Mouse (Mus musculus) gastrocnemius, postnatal 4 days (tissue): ENCODE data around the gene Pskh1. TPM values are rescaled to one million over a fixed set of nuclear protein-coding genes. Genes with fewer than 3 reads are reported as not detected.
A peak's percentile ranks its signal among the peaks of the same experiment; 100 is the strongest.

Experiments
- DNase-seq, 2 experiments: peaks; one replicate each; pipeline ENCODE4 v3.0.0; 2021 to 2022; ENCODE audit warnings: low spot score in 2 of 2, mixed read lengths in 2 of 2
- microRNA-seq: library from miRNA; unstranded; fragments of <30 nt; microRNA quantifications from one replicate; pipeline ENCODE4 v1.2.0, GENCODE M21; 2021
- total RNA-seq, 2 experiments: library from RNA; stranded (reverse); gene quantifications; 2 replicates each; pipeline ENCODE4 v1.2.3; 2021

The Pskh1 gene
- total RNA-seq, 2 experiments from 2014 or later, result 24.7 to 25.0 TPM

DNA sequence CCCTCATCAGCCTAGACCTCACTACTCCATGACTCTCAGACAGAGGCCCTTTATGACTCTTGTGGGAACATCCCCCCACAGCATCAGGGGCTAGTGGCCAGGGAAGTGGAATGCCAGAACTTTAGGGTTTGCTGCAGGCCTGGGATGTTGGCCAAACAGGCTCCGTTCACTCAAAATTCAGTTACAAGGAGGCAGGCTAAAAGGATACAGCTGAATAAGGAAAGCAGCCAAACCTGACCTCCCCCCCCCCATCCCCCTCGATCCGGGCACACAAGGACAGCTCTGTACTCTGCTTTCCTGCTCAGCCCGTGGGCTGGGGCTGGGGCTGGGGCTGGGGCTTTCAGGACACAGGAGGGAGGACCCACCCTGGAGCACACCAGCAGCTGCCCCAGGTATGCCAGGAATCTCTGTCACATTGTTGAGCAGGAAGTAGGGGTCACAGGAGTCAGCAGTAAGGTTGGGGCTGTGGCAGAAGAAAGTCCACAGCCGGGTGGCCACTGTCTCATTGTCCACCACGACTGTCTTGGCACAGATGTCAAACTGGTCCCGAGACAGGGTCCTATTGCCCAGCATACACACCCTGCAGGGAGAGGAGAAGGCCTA is 50.9 kb downstream of the Pskh1 start:
- peak in 1 of 2 experiments; percentile 70 for DNase-seq

DNA sequence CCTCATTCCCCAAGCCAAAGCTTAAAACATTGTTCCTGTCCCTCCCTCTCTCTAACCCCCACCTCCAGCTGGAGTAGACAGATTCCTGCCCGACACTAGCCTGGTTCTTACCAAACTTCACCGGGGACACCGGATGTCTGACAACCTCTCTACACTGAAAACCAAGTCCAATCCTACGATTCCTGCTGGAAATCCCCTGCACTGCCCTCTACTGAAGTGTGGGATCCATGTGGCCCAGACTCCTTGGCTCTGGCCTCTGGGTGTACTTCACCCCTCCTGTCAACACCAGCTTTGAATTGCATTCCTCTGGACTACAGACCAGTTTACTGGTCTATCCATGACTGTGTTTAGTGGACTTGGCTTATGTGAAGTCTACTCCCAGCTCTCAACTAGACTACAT is 56.3 kb downstream of the Pskh1 start:
- no peak for DNase-seq

DNA sequence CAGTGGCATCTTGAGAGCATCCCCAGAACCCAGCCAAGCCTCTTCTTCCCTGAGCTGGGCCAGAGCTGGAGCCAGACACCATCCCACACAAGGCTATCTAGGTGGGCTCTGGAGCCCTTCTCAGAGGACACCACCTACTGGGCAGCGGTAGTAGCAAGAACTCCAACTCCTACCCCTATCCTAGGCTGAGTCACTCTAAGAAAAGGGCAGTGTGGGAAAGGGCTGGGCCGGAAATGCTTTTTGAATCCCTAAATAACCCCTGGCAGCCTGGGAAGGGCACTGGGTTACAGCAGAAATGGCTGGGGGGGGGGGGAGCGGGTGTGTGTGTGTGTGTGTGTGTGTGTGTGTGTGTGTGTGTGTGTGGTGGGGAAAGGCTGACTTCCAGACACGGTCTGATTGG is 57.6 kb downstream of the Pskh1 start:
- no peak for DNase-seq

DNA sequence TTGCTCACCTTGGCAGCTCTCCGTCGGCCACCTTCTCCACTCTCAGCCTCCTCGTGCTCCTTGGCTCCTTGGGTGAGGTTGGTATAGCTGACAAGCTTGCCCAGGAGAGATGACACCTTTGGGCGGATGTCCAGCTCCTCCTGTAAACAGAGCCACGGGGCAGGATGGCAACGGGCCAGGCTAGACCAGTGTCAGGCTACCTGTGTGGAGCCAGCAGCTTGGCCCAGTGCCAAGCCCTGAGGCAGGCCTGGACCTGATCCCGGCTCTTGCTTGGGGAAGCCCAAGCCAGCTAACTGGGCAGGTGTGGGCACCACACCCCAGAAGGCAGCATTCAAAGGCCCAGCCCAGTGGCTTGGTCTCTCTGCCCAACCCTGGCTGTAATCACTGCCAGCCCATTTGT is 59.1 kb downstream of the Pskh1 start:
- no peak for DNase-seq

DNA sequence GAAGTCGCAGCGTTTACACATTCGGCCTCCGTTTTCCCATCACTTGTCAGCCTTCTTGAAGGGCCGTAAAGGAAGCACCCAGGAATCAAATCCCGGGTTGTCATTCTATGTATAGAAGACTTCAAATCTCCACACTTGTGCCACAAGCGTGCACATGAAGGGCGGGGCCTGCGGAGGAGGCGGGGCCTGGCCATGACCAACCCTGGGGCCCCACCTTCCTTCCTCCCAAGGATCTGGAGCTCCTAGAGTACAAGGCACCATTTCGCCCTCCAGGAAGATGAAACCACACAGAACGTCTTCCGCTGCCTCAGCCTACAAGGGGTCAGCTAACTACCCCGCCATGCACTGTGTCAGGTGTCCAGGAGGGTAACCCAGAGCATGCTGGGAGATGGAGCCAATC is 60.9 kb downstream of the Pskh1 start:
- no peak for DNase-seq

DNA sequence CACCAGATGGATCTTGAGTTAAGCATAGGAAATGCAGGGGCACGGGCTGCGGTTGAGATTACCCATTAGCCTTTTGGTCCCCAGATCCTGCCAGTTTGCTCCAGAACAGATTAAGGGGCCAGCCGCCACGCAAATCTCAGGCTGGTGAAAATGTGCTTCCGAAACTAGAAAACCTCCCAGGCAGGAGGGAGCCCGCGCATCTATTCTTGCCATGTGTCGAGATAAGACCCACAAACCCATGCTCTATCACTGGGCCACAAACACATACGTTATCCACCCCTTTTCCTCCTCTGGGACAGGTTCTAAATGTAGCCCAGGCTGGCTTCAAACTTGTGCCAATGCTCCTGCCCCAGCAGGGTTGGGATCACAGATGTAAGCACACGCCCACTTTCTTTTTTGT is 61.3 kb downstream of the Pskh1 start:
- DNase-seq, result no peak

DNA sequence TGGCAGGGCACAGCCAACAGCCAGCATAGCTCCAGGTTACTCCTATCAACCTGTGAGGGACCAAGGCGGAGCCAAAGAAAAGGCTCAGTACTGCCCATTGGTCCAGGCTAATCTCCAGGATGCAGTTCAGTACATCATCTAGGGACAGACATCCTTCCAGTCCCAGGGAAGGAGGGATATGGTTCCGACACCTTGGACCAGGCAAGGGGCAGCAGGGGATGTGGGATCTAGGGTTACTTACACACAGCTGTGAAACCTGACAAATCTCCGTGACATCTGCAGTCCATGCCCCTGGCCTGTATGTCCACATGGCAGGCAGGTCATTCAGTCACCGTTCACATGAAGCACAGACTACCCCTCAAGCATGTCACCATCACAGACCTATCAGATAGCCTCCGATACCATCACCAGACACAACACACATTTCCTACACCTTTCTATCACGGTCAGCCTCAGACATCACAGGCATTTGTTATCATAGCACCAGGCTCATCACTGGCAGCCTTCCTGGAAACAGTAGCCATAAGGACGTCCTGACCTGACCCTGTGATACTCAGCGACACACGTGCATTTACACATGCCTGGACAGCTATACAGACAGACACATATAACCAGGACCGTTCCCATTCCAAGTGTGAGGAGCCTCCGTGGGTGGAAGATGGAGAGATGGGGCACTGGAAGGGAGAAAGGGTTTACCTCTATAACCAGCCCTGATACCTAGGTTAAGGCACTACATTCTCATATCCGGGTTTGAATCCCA is 64.4 kb downstream of the Pskh1 start:
- no peak for DNase-seq

DNA sequence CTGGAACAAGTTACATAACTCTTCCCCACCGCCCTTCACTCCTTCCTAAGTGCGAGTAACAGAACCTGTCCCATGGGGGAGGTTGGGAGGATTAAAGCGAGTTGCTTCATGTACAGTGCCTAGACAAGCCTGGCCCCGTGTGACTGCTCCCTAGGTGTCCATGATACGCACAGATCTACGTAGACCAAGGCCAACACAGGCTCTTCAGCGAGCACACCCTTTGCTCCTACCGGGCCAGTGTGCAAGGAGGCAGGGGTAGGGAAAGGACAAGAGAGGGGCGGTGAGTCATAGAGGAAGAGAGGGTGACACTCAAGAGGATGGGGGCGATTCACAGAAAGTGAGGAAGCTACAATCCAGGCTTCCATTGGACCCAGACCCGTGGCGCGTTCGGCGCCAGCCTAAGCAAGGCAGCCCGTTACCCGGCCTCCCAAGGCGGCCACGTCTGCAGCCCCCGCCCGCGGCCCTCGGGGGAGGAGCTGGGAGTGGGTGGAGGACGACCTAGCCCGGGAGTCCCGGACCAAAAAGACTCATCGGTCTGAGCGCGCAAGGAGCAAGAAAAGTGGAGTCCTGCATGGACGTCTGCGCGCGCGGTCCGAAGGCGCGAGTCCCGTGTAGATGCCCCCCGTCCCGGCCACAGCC is 65.1 kb downstream of the Pskh1 start:
- DNase-seq, result peak; percentile 45 to 72

DNA sequence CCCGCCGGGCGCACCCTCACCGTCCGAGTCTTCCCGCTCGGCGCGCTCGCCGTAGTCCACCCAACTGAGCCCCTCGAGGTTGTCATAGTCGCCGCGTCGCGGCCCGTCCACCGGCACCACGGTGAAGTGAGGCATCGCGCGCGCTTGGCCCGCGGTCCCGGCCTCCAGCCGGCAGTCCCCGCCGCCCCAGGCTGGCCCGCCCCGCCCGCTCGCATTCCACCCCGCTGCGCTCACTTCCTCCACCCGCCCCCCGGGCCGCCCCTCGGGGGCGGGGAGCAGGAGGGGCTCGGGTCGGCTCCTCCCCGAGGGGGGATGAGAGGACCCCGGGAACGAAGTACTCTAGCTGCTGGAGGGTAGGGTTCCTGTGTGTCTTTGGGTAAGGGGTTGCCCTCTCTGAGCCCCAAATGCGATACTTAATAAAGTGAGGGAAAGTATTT is 65.7 kb downstream of the Pskh1 start, which contains the start of gene Slc12a4:
TSS of gene Slc12a4 (minus strand) at position 193 of the 437 bp plus-strand sequence.
- peak; percentile 87 to 88 for DNase-seq

DNA sequence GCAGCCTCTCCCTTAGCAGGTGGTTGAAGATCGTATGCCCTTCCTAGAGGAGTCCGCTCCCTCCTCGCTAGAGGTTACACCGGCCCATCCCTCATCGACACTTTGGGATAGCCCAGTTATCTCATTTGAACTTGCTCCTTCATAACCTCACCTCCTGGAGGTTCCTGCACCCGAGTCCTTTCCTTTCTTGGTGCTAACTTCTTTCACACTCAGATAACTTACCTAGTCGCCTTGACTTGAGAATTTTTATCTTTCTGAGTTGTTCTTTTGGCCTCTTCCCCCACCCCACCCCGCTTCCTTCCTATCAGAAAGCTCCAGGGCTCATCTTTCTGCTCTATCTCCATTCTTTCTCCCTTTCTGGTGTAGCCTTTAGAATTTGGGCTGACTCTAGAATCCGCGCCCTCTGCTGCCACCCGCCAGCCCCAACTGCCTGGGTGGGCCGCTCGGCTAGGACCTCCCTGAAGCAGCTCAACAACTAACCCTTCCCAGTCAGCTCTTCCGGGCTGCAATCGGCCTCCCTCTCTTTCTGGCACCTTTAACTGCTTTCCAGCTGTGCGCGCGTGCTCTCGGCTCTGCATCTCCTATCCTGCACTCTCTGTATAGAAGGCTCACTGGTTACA is 66.6 kb downstream of the Pskh1 start:
- DNase-seq, result peak in 1 of 2 experiments; percentile 61

DNA sequence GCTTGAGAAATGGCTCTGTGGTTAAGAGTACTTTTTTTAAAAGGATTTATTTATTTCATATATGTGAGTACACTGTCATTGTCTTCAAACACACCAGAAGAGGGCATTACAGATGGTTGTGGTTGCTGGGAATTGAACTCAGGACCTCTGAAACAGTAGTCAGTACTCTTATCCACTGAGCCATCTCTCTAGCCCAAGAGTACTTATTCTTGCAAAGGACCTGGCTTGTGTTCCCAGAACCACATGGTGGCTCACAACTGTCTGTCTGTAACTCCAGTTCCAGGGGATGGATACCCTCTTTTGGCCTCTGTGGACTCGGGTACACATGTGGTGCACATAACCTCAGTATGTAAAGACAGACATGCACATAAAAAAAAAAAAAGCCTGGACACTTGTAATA is 69.1 kb downstream of the Pskh1 start:
- no peak for DNase-seq

DNA sequence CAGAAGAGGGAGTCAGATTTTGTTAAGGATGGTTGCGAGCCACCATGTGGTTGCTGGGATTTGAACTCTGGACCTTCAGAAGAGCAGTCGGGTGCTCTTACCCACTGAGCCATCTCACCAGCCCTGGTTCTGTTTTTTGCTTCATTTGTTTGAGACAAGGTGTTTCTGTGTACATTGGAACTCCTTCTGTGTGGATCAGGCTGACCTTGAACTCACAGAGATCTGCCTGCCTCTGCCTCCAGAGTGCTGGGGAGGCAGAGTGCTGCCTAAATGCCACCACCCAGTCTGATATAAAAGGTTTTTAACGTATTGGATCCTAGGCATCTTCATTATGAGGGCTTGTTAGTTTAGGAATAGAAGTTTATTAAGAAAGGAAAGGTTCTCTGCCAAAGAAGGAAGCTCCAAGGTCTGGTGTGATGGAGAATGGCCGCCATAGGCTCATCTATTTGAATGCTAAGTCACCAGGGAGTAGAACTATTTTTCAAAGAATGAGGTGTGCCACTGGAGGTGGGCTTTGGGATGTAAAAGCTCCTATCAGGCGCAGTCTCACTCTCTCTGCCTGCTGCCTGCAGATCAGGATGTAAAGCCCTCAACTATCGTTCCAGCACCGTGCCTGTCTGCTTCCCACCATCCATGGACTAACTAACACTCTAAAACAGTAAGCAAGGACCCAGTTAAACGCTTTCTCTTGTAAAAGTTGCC is 70.9 kb downstream of the Pskh1 start:
- no peak for DNase-seq

DNA sequence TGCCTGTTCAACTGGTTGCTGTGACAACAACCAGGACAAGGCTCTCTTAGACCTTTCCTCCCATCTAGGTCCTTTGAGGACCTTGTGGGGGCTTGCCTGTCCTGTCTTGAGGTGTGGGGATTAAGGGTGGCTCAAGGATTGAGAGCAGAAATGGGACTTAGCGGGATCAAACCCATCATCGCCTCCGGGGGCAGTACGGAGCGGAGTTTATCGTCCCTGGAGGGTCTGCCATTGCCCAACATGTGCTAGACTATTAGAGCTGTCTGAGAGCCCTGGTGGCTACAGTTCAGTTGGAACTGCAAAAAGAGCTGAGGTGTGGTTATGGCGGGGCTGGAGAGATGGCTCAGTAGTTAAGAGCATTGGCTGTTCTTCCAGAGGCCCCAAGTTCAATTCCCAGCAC is 75.1 kb downstream of the Pskh1 start:
- DNase-seq, result no peak

DNA sequence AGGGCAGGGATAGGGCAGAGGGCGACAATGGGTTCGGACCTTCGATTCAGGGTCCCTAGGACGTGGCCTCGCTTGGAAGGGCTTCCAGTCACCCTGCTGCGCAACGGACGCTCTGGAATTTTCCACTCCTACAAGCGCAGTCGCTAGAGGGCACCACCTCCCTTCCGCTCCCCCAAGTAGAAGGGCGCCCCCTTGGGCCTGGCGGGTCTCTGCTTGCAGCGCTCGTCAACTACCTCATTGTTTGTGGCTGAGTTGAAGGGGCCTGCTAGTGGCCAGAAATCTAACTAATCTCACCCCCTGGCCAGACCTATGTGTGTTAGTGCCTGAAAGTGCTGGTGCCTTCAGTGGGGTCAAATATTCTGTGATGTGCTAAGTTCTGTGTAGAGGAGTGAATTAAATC is 79.1 kb downstream of the Pskh1 start, which contains the start of gene Dpep3:
TSS of gene Dpep3 (minus strand) at position 105 of the 400 bp plus-strand sequence.
- DNase-seq, result no peak

DNA sequence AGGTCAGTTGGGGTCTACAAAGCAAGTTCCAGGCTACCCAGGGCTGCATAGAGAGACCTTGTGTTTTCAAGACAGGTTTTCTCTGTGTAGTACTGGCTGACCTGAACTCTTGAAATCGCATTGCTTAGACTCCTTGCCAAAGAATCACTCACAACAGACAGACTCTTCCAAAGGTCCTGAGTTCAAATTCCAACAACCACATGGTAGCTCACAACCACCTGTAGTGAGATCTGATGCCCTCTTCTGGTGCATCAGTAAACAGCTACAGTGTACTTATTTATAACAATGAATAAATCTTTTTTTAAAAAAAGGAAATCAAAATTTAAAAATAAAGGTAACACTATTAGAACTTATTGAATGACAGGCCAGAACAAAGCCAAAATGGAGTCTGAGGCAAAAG is 80.9 kb downstream of the Pskh1 start:
- no peak for DNase-seq

Small RNA genes within 50 kb of the gene (microRNA-seq; reads per million reads assigned to microRNA genes)
- gene Mir7074, result not detected

Other genes starting within 250 kb of the Pskh1 start
- under 1 TPM; 0.26 to 0.74 TPM for gene Carmil2, start 214.2 kb upstream of the Pskh1 start, total RNA-seq
- gene Acd, start 199.3 kb upstream of the Pskh1 start, total RNA-seq, result 10 to 100 TPM; 23.1 to 24.0 TPM
- gene Pard6a, start 199.3 kb upstream of the Pskh1 start, total RNA-seq, result 1 to 10 TPM; 7.4 to 7.5 TPM
- not detected for gene 4933405L10Rik, start 192.8 kb upstream of the Pskh1 start, total RNA-seq
- 1 to 10 TPM; 4.4 to 5.1 TPM for gene Enkd1, start 192.2 kb upstream of the Pskh1 start, total RNA-seq
- 1 to 10 TPM; 5.2 to 6.0 TPM for gene Gfod2, start 141.8 kb upstream of the Pskh1 start, total RNA-seq
- gene Ranbp10, start 73.1 kb upstream of the Pskh1 start, total RNA-seq, result 10 to 100 TPM; 28.6 to 32.3 TPM
- gene Tsnaxip1, start 72.7 kb upstream of the Pskh1 start, total RNA-seq, result under 1 TPM; 0.74 to 0.75 TPM
- 10 to 100 TPM; 11.5 to 12.9 TPM for gene Cenpt, start 47.2 kb upstream of the Pskh1 start, total RNA-seq
- 10 to 100 TPM; 37.5 to 39.2 TPM for gene Thap11, start 45.3 kb upstream of the Pskh1 start, total RNA-seq
- gene Nutf2, start 39.9 kb upstream of the Pskh1 start, total RNA-seq, result 10 to 100 TPM; 78.1 to 89.5 TPM
- 10 to 100 TPM; 38.8 to 44.5 TPM for gene Edc4, start 19.6 kb upstream of the Pskh1 start, total RNA-seq
- 1 to 10 TPM in 1 of 2 experiments, under 1 TPM in 1; 0.49 to 1.4 TPM for gene Nrn1l, start 6.9 kb upstream of the Pskh1 start, total RNA-seq
- under 1 TPM in 1 of 2 experiments, not detected in 1; 0.44 TPM for gene Ctrl, start 33.4 kb downstream of the Pskh1 start, total RNA-seq
- 10 to 100 TPM; 26.8 to 29.8 TPM for gene Psmb10, start 38.0 kb downstream of the Pskh1 start, total RNA-seq
- gene Lcat, start 42.9 kb downstream of the Pskh1 start, total RNA-seq, result 1 to 10 TPM; 1.5 to 1.7 TPM
- 10 to 100 TPM; 30.7 to 40.6 TPM for gene Slc12a4, start 65.7 kb downstream of the Pskh1 start, total RNA-seq
- not detected for gene Dpep3, start 79.0 kb downstream of the Pskh1 start, total RNA-seq
- 10 to 100 TPM; 12.4 to 13.2 TPM for gene Dus2, start 90.9 kb downstream of the Pskh1 start, total RNA-seq
- not detected for gene Dpep2nb, start 105.5 kb downstream of the Pskh1 start, total RNA-seq
- 10 to 100 TPM; 10.8 to 11.7 TPM for gene Ddx28, start 111.4 kb downstream of the Pskh1 start, total RNA-seq
- gene Nfatc3, start 158.4 kb downstream of the Pskh1 start, total RNA-seq, result 10 to 100 TPM; 37.1 to 40.6 TPM
- under 1 TPM in 1 of 2 experiments, not detected in 1; 0.18 TPM for gene Esrp2, start 236.5 kb downstream of the Pskh1 start, total RNA-seq
- 1 to 10 TPM; 8.6 to 8.9 TPM for gene Pla2g15, start 250.0 kb downstream of the Pskh1 start, total RNA-seq